Mouse (Mus musculus) common myeloid progenitor, adult 5-6 weeks (primary cell): ENCODE measurements around the gene Bcas3. TPM values are rescaled to one million over a fixed set of nuclear protein-coding genes. Genes with fewer than 3 reads are reported as not detected.

Experiments
- ATAC-seq: replicated peaks from 2 replicates; pipeline ENCODE4 v1.8.0; 2016; ENCODE audit warnings: low read depth, mild to moderate bottlenecking, moderate TSS enrichment, inconsistent platforms; ENCODE audit not compliant: poor library complexity, severe bottlenecking
- total RNA-seq: library from RNA; stranded (forward); fragments of 200-1000, 187-1606 nt; gene quantifications from 2 replicates; pipeline ENCODE4 v1.2.3, GENCODE M21; 2017

The Bcas3 gene
- total RNA-seq, 1 experiment from 2014 or later: 22.5 TPM

GRCm38 (mm10) chr11:85525501-85525885 lies 172.5 kb downstream of the Bcas3 start:
- no peak for ATAC-seq

- no peak for ATAC-seq
These were observed 173.2 kb downstream of the Bcas3 start for GRCm38 (mm10) chr11:85525979-85526775.

GRCm38 (mm10) chr11:85527261-85527660 lies 174.3 kb downstream of the Bcas3 start:
- ATAC-seq: no peak

- ATAC-seq: no peak
These were observed 176.7 kb downstream of the Bcas3 start for GRCm38 (mm10) chr11:85529531-85530285.

- no peak for ATAC-seq
These were observed 188.0 kb downstream of the Bcas3 start for GRCm38 (mm10) chr11:85540989-85541388.

GRCm38 (mm10) chr11:85543311-85543710 lies 190.3 kb downstream of the Bcas3 start:
- no peak for ATAC-seq

DNA sequence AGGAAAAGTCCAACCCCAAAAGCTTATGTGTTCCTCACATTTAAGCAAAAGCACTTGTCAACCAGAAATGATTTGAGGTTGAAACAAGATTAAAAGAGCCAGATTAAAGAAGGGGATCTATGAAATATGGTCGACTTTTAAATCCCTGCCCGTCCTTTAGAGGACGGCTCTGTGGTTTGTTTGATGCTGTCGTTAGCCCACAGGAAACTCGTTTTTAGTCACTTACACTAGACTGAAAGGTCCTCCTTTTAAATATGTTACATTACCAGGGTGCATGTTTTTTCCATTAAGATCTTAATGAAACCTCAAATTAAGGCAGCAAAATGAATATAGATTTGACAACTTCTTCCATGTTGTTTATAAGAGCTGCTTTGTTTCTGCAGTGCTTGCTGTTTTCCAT lies 192.6 kb downstream of the Bcas3 start:
- no peak for ATAC-seq

DNA sequence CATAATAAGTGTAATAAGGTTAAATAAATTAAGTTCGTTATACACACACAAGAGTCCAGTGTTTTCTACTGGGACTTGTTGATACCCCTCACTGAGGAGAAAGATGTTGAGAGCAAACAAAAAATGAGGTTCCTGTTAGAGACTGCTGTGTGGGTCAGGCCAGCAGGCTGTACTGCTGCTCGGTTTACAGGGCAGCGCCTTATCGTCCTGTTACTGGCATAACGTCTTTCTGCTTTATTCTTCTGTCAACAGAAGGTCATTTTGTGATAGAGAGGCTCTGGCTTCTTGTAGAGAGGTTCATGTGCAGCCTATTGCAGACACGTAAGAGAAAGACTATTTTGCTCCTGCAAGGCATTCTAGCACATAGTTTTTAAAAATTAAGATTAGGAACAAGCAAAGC lies 195.0 kb downstream of the Bcas3 start:
- no peak for ATAC-seq

GRCm38 (mm10) chr11:85549651-85550050 lies 196.7 kb downstream of the Bcas3 start:
- ATAC-seq: no peak

- ATAC-seq: peak; percentile 42; the same call in 1 of the 2 replicates
These were observed 202.1 kb downstream of the Bcas3 start for GRCm38 (mm10) chr11:85555066-85555465.

GRCm38 (mm10) chr11:85555721-85556120 lies 202.8 kb downstream of the Bcas3 start:
- no peak for ATAC-seq

DNA sequence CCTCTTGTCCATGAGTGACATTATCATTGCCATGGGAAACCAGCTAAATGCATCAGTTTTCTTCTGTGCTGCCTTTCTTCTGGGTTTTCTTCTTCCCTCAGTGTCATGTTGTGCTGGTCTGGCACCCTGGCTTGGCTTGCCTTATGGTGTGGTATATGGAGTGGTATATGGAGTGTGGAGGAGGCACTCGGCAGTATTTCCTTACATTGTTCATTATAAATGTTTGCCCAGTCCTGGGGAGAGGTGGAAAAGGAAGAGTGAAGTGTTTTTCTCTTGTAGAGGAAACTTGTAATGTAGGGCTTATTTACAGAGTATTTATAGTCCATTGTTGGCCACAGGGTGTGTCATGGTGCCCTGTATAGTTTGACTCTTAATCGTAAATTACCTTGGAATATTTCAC lies 212.1 kb downstream of the Bcas3 start:
- no peak for ATAC-seq

GRCm38 (mm10) chr11:85571040-85571439 lies 218.1 kb downstream of the Bcas3 start:
- ATAC-seq: no peak

DNA sequence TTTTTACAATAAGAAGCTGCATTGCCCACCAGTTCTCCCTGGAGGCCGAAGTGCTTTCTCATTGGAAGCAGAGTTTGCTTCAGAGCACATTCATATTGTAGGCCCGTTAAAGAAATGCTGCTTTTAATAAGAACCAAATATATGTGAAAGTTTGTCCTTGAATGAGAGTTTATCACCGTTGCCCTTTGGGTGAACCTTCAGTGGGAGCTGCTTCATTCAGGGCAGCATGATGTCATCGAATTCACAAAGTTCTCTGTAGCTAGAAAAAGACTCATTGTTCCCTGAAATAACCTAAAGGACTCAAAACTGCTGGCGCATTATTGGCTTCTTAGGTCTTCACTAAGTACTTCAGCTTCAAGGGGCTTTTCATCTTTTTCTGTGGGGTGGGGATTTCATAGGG lies 219.0 kb downstream of the Bcas3 start:
- no peak for ATAC-seq

DNA sequence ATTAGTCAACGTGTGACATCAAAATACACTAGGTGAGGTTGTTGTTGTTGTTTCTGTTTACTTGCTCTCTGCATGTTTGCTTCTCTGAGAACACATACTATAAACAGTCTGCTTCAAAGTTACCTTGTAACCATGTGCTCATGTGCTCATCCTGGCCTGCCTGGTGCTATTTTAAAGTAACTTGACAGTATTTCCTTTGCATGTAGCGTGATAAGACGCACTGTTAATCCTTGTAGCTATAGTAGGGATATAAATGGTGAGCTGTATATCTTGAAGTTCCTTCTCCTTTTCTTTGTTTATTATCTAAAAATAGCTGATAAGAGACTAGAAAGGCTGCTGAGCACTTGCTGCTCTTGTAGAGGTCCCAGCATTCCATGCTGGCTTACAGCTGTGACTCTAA lies 219.6 kb downstream of the Bcas3 start:
- no peak for ATAC-seq

DNA sequence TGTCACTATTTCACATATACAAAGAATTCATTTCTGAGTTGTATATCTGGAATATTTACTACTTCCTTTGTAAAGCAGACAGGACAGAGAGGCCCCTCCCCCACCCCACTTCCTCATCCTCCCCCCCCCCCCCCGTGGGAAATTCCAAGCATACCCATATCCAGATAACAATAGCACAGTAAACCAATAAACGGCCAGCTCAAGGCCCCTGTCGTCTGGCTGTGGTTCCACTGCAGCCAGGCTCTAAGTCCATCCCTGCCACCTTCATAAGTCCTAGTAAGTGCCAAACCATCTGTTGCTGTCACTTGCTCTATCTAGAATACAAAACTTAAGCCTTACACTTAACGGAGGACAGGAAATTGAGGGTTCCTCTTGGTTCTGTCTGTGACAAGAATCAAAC lies 221.5 kb downstream of the Bcas3 start:
- no peak for ATAC-seq

GRCm38 (mm10) chr11:85577816-85578645 lies 225.1 kb downstream of the Bcas3 start:
- no peak for ATAC-seq

- no peak for ATAC-seq
These were observed 231.1 kb downstream of the Bcas3 start for GRCm38 (mm10) chr11:85584086-85584485.

DNA sequence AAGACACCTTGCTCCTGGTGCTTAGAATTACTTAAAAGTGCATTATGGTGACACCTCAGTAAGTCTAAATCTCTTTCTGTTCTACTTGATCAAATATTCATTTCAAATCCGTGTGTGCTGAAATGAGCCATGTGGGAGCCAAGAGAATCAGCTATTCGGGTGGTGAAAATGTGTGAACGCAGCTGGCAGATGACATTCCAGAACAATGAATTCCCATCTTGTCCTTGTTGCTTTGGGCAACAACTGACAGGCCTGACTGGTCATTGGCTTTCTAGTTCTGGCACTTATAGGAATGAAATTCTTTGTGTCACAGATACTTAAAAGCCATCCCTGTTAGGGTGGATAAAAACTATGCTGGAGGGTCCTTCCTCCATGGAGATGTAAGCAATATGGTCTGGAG lies 240.7 kb downstream of the Bcas3 start:
- no peak for ATAC-seq

- no peak for ATAC-seq
These were observed 246.3 kb downstream of the Bcas3 start for GRCm38 (mm10) chr11:85599251-85599650.
